Mouse (Mus musculus) embryonic facial prominence, embryonic 12.5 days (tissue): ENCODE results near the gene Slco1a6. TPM values are rescaled to one million over a fixed set of nuclear protein-coding genes. Genes with fewer than 3 reads are reported as not detected.
"Not testable (repeated sequence)": the region's sequence is repeated elsewhere in the genome, so short reads cannot be mapped to it uniquely, and the experiment has no call there.

Experiments used
- ATAC-seq: fragments of 200-750 bp; cut with Nextera tagmentation; 2 replicates; pipeline ENCODE4 v1.8.0; 2017; ENCODE audit not compliant: insufficient number of reproducible peaks, insufficient read depth, low FRiP score, low TSS enrichment
- H3K27ac ChIP-seq: fragments of 300-500 bp; sonication (generic); 2 replicates; pipeline ENCODE4 v1.5.1; 2016; ENCODE audit warnings: mild to moderate bottlenecking
- H3K27me3 ChIP-seq: fragments of 300-500 bp; sonication (generic); 2 replicates; pipeline ENCODE4 v1.6.1; 2016; ENCODE audit warnings: mild to moderate bottlenecking, moderate library complexity
- H3K36me3 ChIP-seq: fragments of 300-500 bp; sonication (generic); 2 replicates; pipeline ENCODE4 v1.6.1; 2016; ENCODE audit warnings: mild to moderate bottlenecking
- H3K4me1 ChIP-seq: fragments of 300-500 bp; sonication (generic); 2 replicates; pipeline ENCODE4 v1.6.1; 2016
- H3K4me2 ChIP-seq: fragments of 300-500 bp; sonication (generic); replicated peaks from 2 replicates; pipeline ENCODE4 v1.6.1; 2016; ENCODE audit warnings: mild to moderate bottlenecking, moderate library complexity
- H3K4me3 ChIP-seq: fragments of 300-500 bp; sonication (generic); 2 replicates; pipeline ENCODE4 v1.5.1; 2016; ENCODE audit warnings: mild to moderate bottlenecking
- H3K9ac ChIP-seq: fragments of 300-500 bp; sonication (generic); 2 replicates; pipeline ENCODE4 v1.6.1; 2016; ENCODE audit warnings: mild to moderate bottlenecking, moderate library complexity
- H3K9me3 ChIP-seq: fragments of 300-500 bp; sonication (generic); 2 replicates; pipeline ENCODE4 v1.6.1; 2016; ENCODE audit warnings: mild to moderate bottlenecking, moderate library complexity
- WGBS: fragments of 180-500 bp; shearing (Covaris S2); methylation state at CpG from one replicate; pipeline ENCODE4 v1.1.7; 2016; 5-methylcytosine and 5-hydroxymethylcytosine counted together
- polyA plus RNA-seq: library from polyadenylated mRNA; unstranded; fragments of >200 nt; fragmentation: Nextera tagmentation; extraction: Ambion mirVana; gene quantifications from 2 replicates; pipeline ENCODE4 v1.2.1, GENCODE M21; 2016

Slco1a6 gene
- not detected in 2 replicates for polyA plus RNA-seq

DNA sequence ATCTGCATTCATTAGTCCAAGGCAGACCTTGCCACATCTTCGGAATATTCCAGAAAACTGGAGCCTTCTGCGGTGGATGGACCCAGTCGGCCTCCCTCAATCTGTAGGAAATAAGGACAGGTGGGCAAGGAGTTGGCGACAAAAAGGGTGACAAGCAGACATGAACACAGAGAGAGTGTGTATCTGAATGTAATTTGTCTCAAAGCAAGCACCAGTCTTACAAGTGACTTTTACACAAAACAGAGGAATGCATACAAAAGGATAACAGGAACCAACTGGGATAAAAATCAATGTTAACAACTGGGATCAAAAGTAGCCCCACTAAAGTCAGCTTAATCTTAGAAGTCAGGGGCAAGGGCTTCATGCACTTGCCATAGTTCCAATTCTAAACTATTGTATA is at the start of gene Slco1a6:
Gene Slco1a6 (minus strand): TSS at position 101 of the 400 bp plus-strand sequence.
- Histone ChIP-seq H3K27ac (no peak within 1 kb of the TSS), H3K9me3 (no peaks in the 10 kb centered on the region), H3K4me2 (no peak within 1 kb of the TSS), H3K36me3 (no peaks in the 10 kb centered on the region), H3K27me3 (no peaks in the 10 kb centered on the region), H3K9ac (no peak within 1 kb of the TSS), H3K4me1 (no peaks in the 10 kb centered on the region), H3K4me3 (no peak within 1 kb of the TSS)
- no peak for ATAC-seq
- WGBS: 92% methylated on average over 4 of the region's 4 CpGs

DNA sequence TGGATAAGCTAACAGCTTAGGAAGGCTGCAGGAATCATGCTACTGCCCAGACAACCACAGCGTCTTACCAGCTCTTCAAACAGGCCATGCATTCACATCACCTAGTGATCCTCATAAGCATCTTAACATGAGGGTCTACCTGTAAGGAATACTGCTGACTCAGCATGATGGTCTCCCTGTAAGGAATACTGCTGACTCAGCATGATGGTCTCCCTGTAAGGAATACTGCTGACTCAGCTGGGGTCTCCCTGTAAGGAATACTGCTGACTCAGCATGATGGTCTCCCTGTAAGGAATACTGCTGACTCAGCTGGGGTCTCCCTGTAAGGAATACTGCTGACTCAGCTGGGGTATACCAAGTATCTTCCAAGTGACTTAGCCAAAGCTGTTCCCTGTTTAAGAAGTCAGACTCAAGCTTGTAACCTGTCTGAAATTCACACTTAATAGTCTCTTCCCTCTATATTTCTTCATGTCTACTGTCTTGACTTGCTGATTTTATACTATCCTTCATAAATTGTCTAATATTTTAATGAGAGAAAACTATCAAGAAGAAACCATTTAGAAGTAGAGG is 42.5 kb upstream of the Slco1a6 start:
- H3K27ac ChIP-seq, H3K9ac ChIP-seq, H3K4me3 ChIP-seq, H3K36me3 ChIP-seq, H3K4me1 ChIP-seq, H3K4me2 ChIP-seq, ATAC-seq, H3K27me3 ChIP-seq, H3K9me3 ChIP-seq: not testable (repeated sequence)
- WGBS: 85% methylated on average over 1 of the region's 1 CpGs

DNA sequence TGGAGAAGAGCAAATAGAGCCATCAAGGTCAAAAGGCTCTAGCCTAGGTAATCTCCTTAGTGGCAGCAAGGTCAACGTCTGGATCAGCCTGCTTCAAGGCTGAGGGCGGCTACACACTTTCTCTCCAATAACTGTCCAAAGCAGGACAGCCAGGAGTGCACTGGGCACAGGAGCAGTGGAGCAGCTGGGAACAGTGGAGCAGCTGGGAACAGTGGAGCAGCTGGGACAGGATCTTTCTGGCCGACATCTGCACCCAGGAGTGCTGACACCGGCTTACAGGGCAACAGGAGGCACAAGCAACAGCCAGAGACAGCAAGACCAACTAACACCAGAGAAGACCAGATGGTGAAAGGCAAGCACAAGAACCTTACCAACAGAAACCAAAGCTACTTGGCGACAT is 36.7 kb upstream of the Slco1a6 start:
- 88% methylated on average over 5 of the region's 5 CpGs for WGBS
- H3K27ac ChIP-seq: no peak overlapping the region
- H3K9ac ChIP-seq: no peak overlapping the region
- no peaks in the 10 kb centered on the region for H3K4me1 ChIP-seq
- H3K36me3 ChIP-seq: no peaks in the 10 kb centered on the region
- no peaks in the 10 kb centered on the region for H3K27me3 ChIP-seq
- H3K4me2 ChIP-seq: no peak overlapping the region
- no peak for ATAC-seq
- H3K4me3 ChIP-seq: no peak overlapping the region
- H3K9me3 ChIP-seq: no peaks in the 10 kb centered on the region

DNA sequence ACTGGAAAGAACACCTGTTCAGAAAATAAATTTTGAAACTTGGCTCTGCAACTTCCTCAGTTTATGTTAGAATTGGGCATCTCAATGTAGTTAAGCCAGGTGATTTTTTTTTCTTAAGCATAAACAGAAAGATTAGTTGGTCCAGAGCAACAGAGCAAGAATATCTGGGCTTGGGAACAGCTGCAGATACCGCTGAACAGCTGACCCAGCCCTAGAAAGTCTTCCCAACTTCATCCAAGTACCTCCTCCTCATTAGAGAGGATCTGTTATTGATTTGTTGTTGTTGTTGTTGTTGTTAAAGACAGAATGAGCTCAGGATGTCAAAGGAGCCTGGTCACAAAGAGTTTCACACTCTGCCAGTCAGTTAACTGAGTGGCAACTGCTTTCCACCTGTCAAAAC is 31.1 kb upstream of the Slco1a6 start:
- no peak overlapping the region for H3K27ac ChIP-seq
- H3K4me3 ChIP-seq: no peak overlapping the region
- 76% methylated on average over 1 of the region's 1 CpGs for whole genome bisulfite sequencing
- no peaks in the 10 kb centered on the region for H3K4me1 ChIP-seq
- no peaks in the 10 kb centered on the region for H3K27me3 ChIP-seq
- no peak for ATAC-seq
- no peaks in the 10 kb centered on the region for H3K36me3 ChIP-seq
- H3K9ac ChIP-seq: no peak overlapping the region
- no peaks in the 10 kb centered on the region for H3K9me3 ChIP-seq
- no peak overlapping the region for H3K4me2 ChIP-seq

DNA sequence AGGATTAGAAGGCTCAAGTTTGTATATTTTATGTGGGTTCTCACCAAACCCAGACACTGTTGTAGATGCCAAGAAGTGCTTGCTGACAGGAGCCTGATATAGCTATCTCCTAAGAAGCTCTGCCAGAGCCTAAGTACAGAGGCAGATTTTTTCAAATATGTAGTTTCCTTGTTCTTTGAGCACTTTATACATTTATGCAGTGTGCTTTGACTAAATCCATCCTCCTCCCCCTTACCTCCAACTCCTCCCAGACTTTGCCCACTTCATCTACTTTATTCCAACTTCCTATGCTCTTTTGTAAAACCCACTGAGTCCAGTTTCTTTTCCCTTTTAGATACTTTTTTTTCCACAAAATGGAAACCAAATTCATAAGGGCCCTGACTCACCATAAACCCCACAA is 11.8 kb upstream of the Slco1a6 start:
- Histone ChIP-seq H3K27me3 (no peaks in the 10 kb centered on the region), H3K9me3 (no peaks in the 10 kb centered on the region), H3K9ac (no peak overlapping the region)

DNA sequence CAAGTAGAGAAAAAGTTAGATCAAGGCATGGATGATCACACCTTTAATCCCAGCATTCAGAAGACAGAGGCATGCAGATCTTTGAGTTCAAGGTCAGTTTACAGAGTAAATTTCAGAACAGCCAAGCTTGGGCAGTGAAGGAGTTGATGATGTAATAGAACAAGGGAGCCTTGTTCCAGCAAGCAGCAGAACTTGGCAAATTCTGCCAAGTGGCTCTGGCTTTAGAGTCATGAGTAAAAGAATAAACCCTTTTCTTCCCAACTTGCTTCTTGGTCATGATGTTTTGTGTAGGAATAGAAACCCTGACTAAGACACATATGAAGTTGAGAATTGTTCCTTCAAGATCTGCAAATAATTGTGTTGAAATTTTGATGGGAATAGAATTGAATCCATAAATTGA is 3.5 kb upstream of the Slco1a6 start:
- Histone ChIP-seq H3K4me3 (no peak overlapping the region), H3K9me3 (no peaks in the 10 kb centered on the region), H3K4me2 (no peak overlapping the region), H3K9ac (no peak overlapping the region), H3K27me3 (no peaks in the 10 kb centered on the region), H3K27ac (no peak overlapping the region), H3K36me3 (no peaks in the 10 kb centered on the region), H3K4me1 (no peaks in the 10 kb centered on the region)
- ATAC-seq: no peak

More for the DNA sequence above, 11.8 kb upstream of the Slco1a6 start:
- ATAC-seq: no peak
- no peak overlapping the region for H3K27ac ChIP-seq
- no peaks in the 10 kb centered on the region for H3K4me1 ChIP-seq
- H3K36me3 ChIP-seq: no peaks in the 10 kb centered on the region
- no peak overlapping the region for H3K4me2 ChIP-seq
- H3K4me3 ChIP-seq: no peak overlapping the region

DNA sequence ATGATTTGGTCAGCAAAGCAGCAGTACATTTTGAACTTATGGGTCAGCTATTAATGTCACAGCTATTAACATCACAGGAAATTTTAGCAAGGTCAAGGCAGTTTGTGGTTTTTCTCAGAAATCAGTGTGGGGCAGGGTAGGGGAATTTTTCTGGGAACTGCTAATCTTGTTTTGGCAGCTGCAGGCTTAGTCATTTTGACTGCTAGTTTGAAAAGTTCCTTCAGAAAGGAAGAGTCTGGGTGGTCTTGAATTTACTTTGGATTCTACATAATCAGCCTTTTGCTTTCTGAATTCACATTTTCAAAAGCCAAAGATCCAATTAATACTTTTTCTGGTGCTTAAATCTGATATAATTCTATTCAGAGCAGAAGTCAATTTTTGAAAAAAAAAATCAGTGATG is 1.4 kb upstream of the Slco1a6 start:
- Histone ChIP-seq H3K9me3 (no peaks in the 10 kb centered on the region), H3K9ac (no peak overlapping the region), H3K27me3 (no peaks in the 10 kb centered on the region), H3K27ac (no peak overlapping the region), H3K36me3 (no peaks in the 10 kb centered on the region), H3K4me1 (no peaks in the 10 kb centered on the region), H3K4me3 (no peak overlapping the region), H3K4me2 (no peak overlapping the region)
- ATAC-seq: no peak

DNA sequence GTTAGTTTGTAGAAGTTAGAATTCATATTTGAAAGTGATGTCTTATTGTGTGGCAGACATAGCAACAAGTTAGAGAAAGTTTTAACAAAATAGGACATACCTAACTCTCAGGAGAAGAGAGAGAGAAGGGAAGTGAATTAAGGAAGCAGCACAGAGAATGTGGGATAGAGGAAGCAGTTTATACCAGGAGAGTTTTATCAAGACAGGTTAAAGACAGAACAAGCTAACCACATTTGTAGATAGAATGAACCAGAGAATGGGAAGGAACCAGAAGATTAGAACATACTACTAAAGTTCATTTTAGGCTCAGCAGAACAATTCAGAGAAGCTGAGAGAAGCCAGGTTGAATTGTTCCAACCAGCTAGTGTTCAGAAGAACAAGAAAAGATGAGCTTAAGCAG is 7.8 kb downstream of the Slco1a6 start:
- ATAC-seq: no peak
- no peak overlapping the region for H3K4me2 ChIP-seq
- no peaks in the 10 kb centered on the region for H3K27me3 ChIP-seq
- no peaks in the 10 kb centered on the region for H3K4me1 ChIP-seq
- no peak overlapping the region for H3K27ac ChIP-seq
- no peak overlapping the region for H3K9ac ChIP-seq
- H3K36me3 ChIP-seq: no peaks in the 10 kb centered on the region
- no peak overlapping the region for H3K4me3 ChIP-seq
- no peaks in the 10 kb centered on the region for H3K9me3 ChIP-seq

DNA sequence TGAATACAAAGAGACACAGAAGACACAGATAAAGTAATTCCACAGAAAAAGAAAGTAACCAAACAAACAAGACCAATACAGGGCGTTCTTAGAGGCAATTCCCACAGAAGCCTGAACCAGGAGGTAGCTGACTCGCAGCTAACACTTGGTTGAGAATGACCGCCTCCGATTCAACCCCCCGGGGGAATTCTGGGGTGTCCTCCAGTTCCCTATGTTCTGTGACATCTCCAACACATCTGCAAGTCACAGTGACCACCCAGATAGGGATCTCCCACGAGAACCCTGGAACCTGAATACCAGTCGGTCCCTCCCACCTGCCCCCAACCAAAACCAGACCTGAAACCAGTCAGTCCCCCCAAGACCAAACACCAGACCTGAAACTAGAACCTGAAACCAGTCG is 14.1 kb downstream of the Slco1a6 start:
- no peaks in the 10 kb centered on the region for H3K4me1 ChIP-seq
- H3K4me2 ChIP-seq: no peak overlapping the region
- no peak for ATAC-seq
- no peaks in the 10 kb centered on the region for H3K27me3 ChIP-seq
- H3K9me3 ChIP-seq: no peaks in the 10 kb centered on the region
- H3K27ac ChIP-seq: no peak overlapping the region
- no peaks in the 10 kb centered on the region for H3K36me3 ChIP-seq
- WGBS: 85% methylated on average over 8 of the region's 8 CpGs
- no peak overlapping the region for H3K9ac ChIP-seq
- no peak overlapping the region for H3K4me3 ChIP-seq

DNA sequence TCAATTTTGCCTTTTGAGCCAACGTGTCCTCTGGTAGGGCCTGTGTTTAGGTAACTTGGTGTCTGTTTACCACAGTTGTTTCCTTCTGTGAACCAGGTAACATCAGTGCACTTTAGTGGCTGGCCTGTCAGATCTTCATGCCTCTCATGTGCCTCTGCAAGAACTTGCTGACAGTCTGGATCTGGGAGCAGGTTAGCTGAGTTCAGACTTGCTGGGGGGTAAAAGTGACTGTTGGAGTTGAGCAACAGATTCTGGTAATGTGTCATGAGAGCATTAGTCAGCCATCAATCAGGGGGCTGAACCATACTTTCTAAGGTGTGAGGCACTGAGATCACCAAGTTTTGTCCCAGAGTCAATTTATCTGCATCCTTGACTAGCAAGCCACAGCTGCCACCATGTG is 16.4 kb downstream of the Slco1a6 start:
- WGBS: 59% methylated on average over 1 of the region's 1 CpGs
- H3K36me3 ChIP-seq: no peaks in the 10 kb centered on the region
- ATAC-seq: no peak
- no peak overlapping the region for H3K27ac ChIP-seq
- no peaks in the 10 kb centered on the region for H3K9me3 ChIP-seq
- H3K4me1 ChIP-seq: no peaks in the 10 kb centered on the region
- H3K27me3 ChIP-seq: no peaks in the 10 kb centered on the region
- no peak overlapping the region for H3K4me3 ChIP-seq
- no peak overlapping the region for H3K9ac ChIP-seq
- H3K4me2 ChIP-seq: no peak overlapping the region

DNA sequence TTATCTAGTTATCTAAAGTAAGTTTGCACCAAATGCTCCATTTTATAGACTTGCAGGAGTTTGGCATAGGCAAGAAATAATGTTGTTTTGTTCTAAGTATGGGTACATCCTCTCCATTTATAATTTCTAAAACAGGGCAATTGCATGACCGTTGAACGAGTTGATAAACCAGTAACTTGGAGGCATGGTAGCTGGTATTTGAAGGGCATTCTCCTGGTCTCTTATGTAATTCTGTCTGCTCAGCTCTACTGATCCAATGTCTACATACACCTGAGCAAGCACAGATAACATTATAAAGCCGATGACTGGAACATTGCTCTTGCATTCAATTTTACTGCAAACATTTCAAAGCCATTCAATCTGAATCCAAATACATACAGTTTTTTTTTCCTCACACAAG is 20.9 kb downstream of the Slco1a6 start:
- WGBS: 92% methylated on average over 3 of the region's 3 CpGs
- Histone ChIP-seq H3K9me3 (no peaks in the 10 kb centered on the region), H3K4me3 (no peak overlapping the region), H3K4me2 (no peak overlapping the region), H3K9ac (no peak overlapping the region), H3K4me1 (no peaks in the 10 kb centered on the region), H3K36me3 (no peaks in the 10 kb centered on the region), H3K27me3 (no peaks in the 10 kb centered on the region), H3K27ac (no peak overlapping the region)
- no peak for ATAC-seq

DNA sequence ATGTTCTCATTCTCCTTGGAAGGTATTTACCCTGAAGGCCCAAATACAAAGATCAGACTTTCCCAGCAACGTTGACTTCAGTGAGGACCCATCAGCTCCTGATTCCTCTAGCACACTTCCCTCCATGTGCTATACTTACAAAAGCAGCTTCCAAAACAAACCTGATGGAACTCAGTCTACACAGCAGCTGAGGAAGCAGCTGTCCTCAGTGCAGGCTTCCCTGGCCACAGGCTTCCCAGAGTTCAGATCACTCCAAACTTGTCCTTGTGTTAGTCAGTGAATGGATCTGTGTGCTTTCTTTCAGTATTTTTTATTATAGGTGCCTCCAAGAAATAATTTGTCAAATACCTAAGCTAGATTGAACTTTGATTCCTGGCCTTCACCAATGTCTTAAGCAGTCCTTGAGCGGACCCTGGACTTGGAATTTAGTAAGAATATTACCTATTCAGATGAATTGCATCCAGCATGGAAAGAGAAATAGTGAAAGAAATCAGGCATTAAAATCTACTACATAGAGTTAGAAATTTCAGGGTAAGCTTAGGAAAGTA is 22.4 kb downstream of the Slco1a6 start:
- Histone ChIP-seq H3K4me1 (no peaks in the 10 kb centered on the region), H3K9ac (no peak overlapping the region), H3K4me3 (no peak overlapping the region), H3K27ac (no peak overlapping the region), H3K36me3 (no peaks in the 10 kb centered on the region), H3K27me3 (no peaks in the 10 kb centered on the region), H3K9me3 (no peaks in the 10 kb centered on the region), H3K4me2 (no peak overlapping the region)
- no peak for ATAC-seq
- 68% methylated on average over 2 of the region's 2 CpGs for WGBS

DNA sequence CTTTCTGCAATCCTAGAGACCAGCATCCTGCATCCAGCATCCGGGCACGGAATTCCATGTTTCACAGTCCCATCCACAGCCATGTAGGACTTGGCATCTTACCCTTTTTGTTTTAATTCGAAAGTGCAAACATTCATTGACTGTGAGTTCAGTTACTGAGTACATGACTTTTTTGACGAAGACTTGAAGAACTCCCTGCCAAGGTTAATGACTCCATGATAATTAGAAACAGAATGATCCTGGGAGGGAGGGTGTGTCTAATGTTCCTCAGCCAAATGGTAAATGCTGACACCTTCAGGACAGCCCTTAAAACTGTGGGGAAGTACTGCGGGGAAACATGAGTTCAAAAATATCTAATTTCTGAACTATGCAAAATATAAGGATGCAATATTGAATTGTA is 44.9 kb downstream of the Slco1a6 start:
- 71% methylated on average over 5 of the region's 5 CpGs for WGBS
- no peak overlapping the region for H3K27ac ChIP-seq
- no peak overlapping the region for H3K9ac ChIP-seq
- H3K9me3 ChIP-seq: 0 out of 2 replicates have a peak, but pooled peaks cover 3% of the 10 kb centered on the region
- no peaks in the 10 kb centered on the region for H3K36me3 ChIP-seq
- H3K4me1 ChIP-seq: no peaks in the 10 kb centered on the region
- no peak overlapping the region for H3K4me3 ChIP-seq
- no peak for ATAC-seq
- H3K27me3 ChIP-seq: no peaks in the 10 kb centered on the region
- H3K4me2 ChIP-seq: no peak overlapping the region
